In genomic region chr9:120010781-120011511, GRCm38 (mm10) we compare ENCODE assay signal across 8 mouse cellular contexts. TPM values are rescaled to one million over a fixed set of nuclear protein-coding genes. Genes with fewer than 3 reads are reported as not detected.
A peak's percentile ranks its signal among the peaks of the same experiment; 100 is the strongest.
DNase-seq lines count a peak whose midpoint lies in the region; ATAC-seq and TF ChIP-seq lines count a peak whose summit lies in the region.

No protein-coding gene starts in this region.

- H3K27me3 ChIP-seq in cerebellum, adult 2 months (ENCODE audit: control insufficient read depth, insufficient read depth, low read length) = no peaks in the 10 kb centered on the region
- no peaks in the 10 kb centered on the region for H3K27me3 ChIP-seq in forebrain, postnatal 0 days (ENCODE audit: insufficient read depth, low read length)

- H3K4me2 ChIP-seq in forebrain, postnatal 0 days (ENCODE audit: low read depth) = peak overlapping the region; percentile 75

- ATAC-seq in forebrain, postnatal 0 days = peak; percentile 95
- peak; percentile 94 for ATAC-seq in neutrophil, adult 5-6 weeks (ENCODE audit: extremely low read depth, insufficient number of reproducible peaks, low FRiP score, poor library complexity, severe bottlenecking)

- no peaks in the 10 kb centered on the region; the same call in 1 of the 2 replicates for H3K4me1 ChIP-seq in cerebellum, adult 2 months (ENCODE audit: control insufficient read depth, insufficient read depth, low read length)
- 0 out of 2 replicates have a peak, but pooled peaks cover 4% of the 10 kb centered on the region for H3K4me1 ChIP-seq in forebrain, postnatal 0 days (ENCODE audit: insufficient read depth)
- no peaks in the 10 kb centered on the region; the same call in 1 of the 2 replicates for H3K4me1 ChIP-seq in lung, adult 2 months (ENCODE audit: control insufficient read depth, insufficient read depth, low read length)

- H3K27ac ChIP-seq in cerebellum, adult 2 months (ENCODE audit: insufficient read depth, low read length) = peak overlapping the region; percentile 81
- peak overlapping the region; percentile 92 for H3K27ac ChIP-seq in forebrain, postnatal 0 days (ENCODE audit: low read depth, low read length)
- peak overlapping the region; percentile 98 for H3K27ac ChIP-seq in layer of hippocampus, adult 2 months

- no peak for TF ChIP-seq CTCF in cerebellum, adult 2 months (IDR thresholded peaks at IDR 0.05; ENCODE audit: borderline replicate concordance, insufficient read depth, low read depth, low read length)
- no peak for TF ChIP-seq CTCF in forebrain, postnatal 0 days (IDR thresholded peaks at IDR 0.05; ENCODE audit: low read depth)
- no peak for TF ChIP-seq CTCF in layer of hippocampus, adult 2 months (conservative IDR thresholded peaks at IDR 0.05)
- TF ChIP-seq CTCF in lung, adult 2 months (IDR thresholded peaks at IDR 0.05; ENCODE audit: insufficient read depth, low read length) = no peak

- under 1% methylated on average over 53 of the region's 60 CpGs for WGBS in cerebellum, adult 2 months
- WGBS in forebrain, postnatal 0 days = 1% methylated on average over 51 of the region's 60 CpGs
- WGBS in lung, adult 2 months = 2% methylated on average over 56 of the region's 60 CpGs

- H3K9me3 ChIP-seq in forebrain, postnatal 0 days (ENCODE audit: low read length) = no peaks in the 10 kb centered on the region

- H3K9ac ChIP-seq in forebrain, postnatal 0 days = peak overlapping the region; percentile 58

- peak; percentile 53 for DNase-seq in MEL-GATA-1-ER (ENCODE audit: extremely low read depth, low read depth)
- peak; percentile 97 to 99 for DNase-seq in cerebellum, adult 2 months
- DNase-seq in forebrain, postnatal 0 days = peak; percentile 99
- DNase-seq in heart, postnatal 4 days = peak; percentile 99
- peak; percentile 96 to 99 for DNase-seq in layer of hippocampus, adult 2 months (ENCODE audit: low spot score in 2 of 2)
- DNase-seq in lung, adult 2 months = peak; percentile 100
- peak; percentile 93 for DNase-seq in testis, postnatal 14 days (ENCODE audit: low spot score)

- no peaks in the 10 kb centered on the region for H3K36me3 ChIP-seq in forebrain, postnatal 0 days (ENCODE audit: insufficient read depth)

- peak overlapping the region; percentile 75 for H3K4me3 ChIP-seq in cerebellum, adult 2 months (replicated peaks; ENCODE audit: insufficient read depth, low read depth, low read length)
- peak overlapping the region; percentile 45 for H3K4me3 ChIP-seq in forebrain, postnatal 0 days (ENCODE audit: low read depth, low read length)
- peak overlapping the region; percentile 61 for H3K4me3 ChIP-seq in layer of hippocampus, adult 2 months
- peak overlapping the region; percentile 52 for H3K4me3 ChIP-seq in lung, adult 2 months (replicated peaks; ENCODE audit: extremely low read depth, low read depth, low read length)

- no peak for TF ChIP-seq POLR2A in cerebellum, adult 2 months (IDR thresholded peaks at IDR 0.05; ENCODE audit: borderline replicate concordance, insufficient read depth, low read length)
- TF ChIP-seq POLR2A in lung, adult 2 months (IDR thresholded peaks at IDR 0.05; ENCODE audit: borderline replicate concordance, extremely low read depth, low read depth, low read length) = peak; percentile 6; the same call in 1 of the 2 replicates

RNA-seq across cellular contexts. Expression of gene Xirp1, which starts 12.5 kb away (rescaled TPM):
- polyA plus RNA-seq in cerebellum, adult 2 months (2012; rRNA removed) = 0.03 and 0.05 TPM in 2 replicates
- not detected in 2 replicates for total RNA-seq in forebrain, postnatal 0 days (2014; rRNA removed)
- not detected in 2 replicates for polyA plus RNA-seq in forebrain, postnatal 0 days (2015; fragmentation: Nextera tagmentation; extraction: Ambion mirVana)
- total RNA-seq in heart, postnatal 4 days (2021) = 100 to 1,000 TPM; 162 to 169 TPM
- under 1 TPM; 0.10 to 0.23 TPM for total RNA-seq in layer of hippocampus, adult 2 months (2021)
- polyA plus RNA-seq in lung, adult 2 months (2012; rRNA removed) = 0.62 and 2.7 TPM in 2 replicates
- not detected in 2 replicates for total RNA-seq in neutrophil, adult 5-6 weeks (2017)

RNA-seq across cellular contexts. Expression of gene Csrnp1, which starts 26.5 kb away (rescaled TPM):
- 11.1 and 12.6 TPM in 2 replicates for polyA plus RNA-seq in cerebellum, adult 2 months (2012; rRNA removed)
- total RNA-seq in forebrain, postnatal 0 days (2014; rRNA removed) = 6.3 and 10.9 TPM in 2 replicates
- 2.2 and 2.7 TPM in 2 replicates for polyA plus RNA-seq in forebrain, postnatal 0 days (2015; fragmentation: Nextera tagmentation; extraction: Ambion mirVana)
- 10 to 100 TPM; 17.4 to 17.7 TPM for total RNA-seq in heart, postnatal 4 days (2021)
- 10 to 100 TPM; 13.7 TPM for total RNA-seq in layer of hippocampus, adult 2 months (2021)
- 53.3 and 110 TPM in 2 replicates for polyA plus RNA-seq in lung, adult 2 months (2012; rRNA removed)
- 105 and 114 TPM in 2 replicates for total RNA-seq in neutrophil, adult 5-6 weeks (2017)

RNA-seq across cellular contexts. Expression of gene Cx3cr1, which starts 58.7 kb away (rescaled TPM):
- polyA plus RNA-seq in cerebellum, adult 2 months (2012; rRNA removed) = 8.6 and 9.0 TPM in 2 replicates
- 11.2 and 14.7 TPM in 2 replicates for total RNA-seq in forebrain, postnatal 0 days (2014; rRNA removed)
- polyA plus RNA-seq in forebrain, postnatal 0 days (2015; fragmentation: Nextera tagmentation; extraction: Ambion mirVana) = 5.1 and 10.6 TPM in 2 replicates
- total RNA-seq in heart, postnatal 4 days (2021) = 1 to 10 TPM; 4.8 to 6.5 TPM
- 10 to 100 TPM; 30.8 to 31.7 TPM for total RNA-seq in layer of hippocampus, adult 2 months (2021)
- polyA plus RNA-seq in lung, adult 2 months (2012; rRNA removed) = 8.4 and 10.9 TPM in 2 replicates
- total RNA-seq in neutrophil, adult 5-6 weeks (2017) = 12.9 and 15.5 TPM in 2 replicates

Comparison
In these comparisons a context has a peak if more than half of its experiments do, and no peak if none do; other contexts are left out.
1. Peak in every context shown above with its lines: DNase-seq, ATAC-seq, H3K4me3 ChIP-seq and H3K27ac ChIP-seq.
2. RNA of gene Xirp1, which starts 12.5 kb away (total RNA-seq): 162 to 169 TPM in heart, postnatal 4 days; 0.10 to 0.23 TPM in layer of hippocampus, adult 2 months, not detected in forebrain, postnatal 0 days and not detected in neutrophil, adult 5-6 weeks; every median in the first group is over 100 times any median in the second.